Mouse (Mus musculus) forebrain, postnatal 0 days (tissue): ENCODE measurements around the gene Notch4. TPM values are rescaled to one million over a fixed set of nuclear protein-coding genes. Genes with fewer than 3 reads are reported as not detected.
A peak's percentile ranks its signal among the peaks of the same experiment; 100 is the strongest.

Experiments used
- ATAC-seq: fragments of 200-750 bp; cut with Nextera tagmentation; 2 replicates; pipeline ENCODE4 v1.8.0; 2017; ENCODE audit warnings: mild to moderate bottlenecking, moderate library complexity
- DNase-seq: peaks from one replicate; pipeline ENCODE4 v3.0.0-alpha.2; 2015
- H3K27ac ChIP-seq: fragments of 300-500 bp; sonication (generic); 2 replicates; pipeline ENCODE4 v1.5.1; 2014; ENCODE audit warnings: low read depth, mild to moderate bottlenecking, antibody characterized with exemption, low read length, moderate library complexity, mixed read lengths
- H3K27me3 ChIP-seq: fragments of 300-500 bp; sonication (generic); 2 replicates; pipeline ENCODE4 v1.6.1; 2014; ENCODE audit warnings: mild to moderate bottlenecking, low read length, mixed read lengths; ENCODE audit not compliant: insufficient read depth
- H3K36me3 ChIP-seq: fragments of 300-500 bp; sonication (generic); 2 replicates; pipeline ENCODE4 v1.6.1; 2014; ENCODE audit warnings: mild to moderate bottlenecking, moderate library complexity; ENCODE audit not compliant: insufficient read depth
- H3K4me1 ChIP-seq: fragments of 300-500 bp; sonication (generic); 2 replicates; pipeline ENCODE4 v1.6.1; 2014; ENCODE audit warnings: antibody characterized with exemption; ENCODE audit not compliant: insufficient read depth
- H3K4me2 ChIP-seq: fragments of 300-500 bp; sonication (generic); 2 replicates; pipeline ENCODE4 v1.6.1; 2014; ENCODE audit warnings: low read depth, mild to moderate bottlenecking, moderate library complexity
- H3K4me3 ChIP-seq: fragments of 300-500 bp; sonication (generic); 2 replicates; pipeline ENCODE4 v1.5.1; 2014; ENCODE audit warnings: low read depth, low read length, mixed read lengths
- H3K9ac ChIP-seq: fragments of 300-500 bp; sonication (generic); 2 replicates; pipeline ENCODE4 v1.6.1; 2014; ENCODE audit warnings: mild to moderate bottlenecking
- H3K9me3 ChIP-seq: fragments of 300-500 bp; sonication (generic); 2 replicates; pipeline ENCODE4 v1.6.1; 2016; ENCODE audit warnings: low read length
- CTCF ChIP-seq: sonication (generic); IDR thresholded peaks from 2 replicates; pipeline ENCODE4 v1.5.1; 2016; ENCODE audit warnings: antibody characterized with exemption, control low read depth, low read depth
- WGBS: fragments of 180-500 bp; shearing (Covaris S2); extraction: QIAGEN DNeasy Blood & Tissue Kit; methylation state at CpG from one replicate; pipeline ENCODE4 v1.1.7; 2014; 5-methylcytosine and 5-hydroxymethylcytosine counted together
- polyA plus RNA-seq: library from polyadenylated mRNA; unstranded; fragments of >200 nt; fragmentation: Nextera tagmentation; extraction: Ambion mirVana; gene quantifications from 2 replicates; pipeline ENCODE4 v1.2.1, GENCODE M21; 2015
- total RNA-seq: library from RNA; depleted of rRNA; stranded (reverse); fragments of >200 nt; gene quantifications from 2 replicates; pipeline ENCODE4 v1.2.3, GENCODE M21; 2014

The Notch4 gene
- total and polyA plus RNA-seq, 2 experiments from 2014 or later: 5.5 to 16.0 TPM

DNA sequence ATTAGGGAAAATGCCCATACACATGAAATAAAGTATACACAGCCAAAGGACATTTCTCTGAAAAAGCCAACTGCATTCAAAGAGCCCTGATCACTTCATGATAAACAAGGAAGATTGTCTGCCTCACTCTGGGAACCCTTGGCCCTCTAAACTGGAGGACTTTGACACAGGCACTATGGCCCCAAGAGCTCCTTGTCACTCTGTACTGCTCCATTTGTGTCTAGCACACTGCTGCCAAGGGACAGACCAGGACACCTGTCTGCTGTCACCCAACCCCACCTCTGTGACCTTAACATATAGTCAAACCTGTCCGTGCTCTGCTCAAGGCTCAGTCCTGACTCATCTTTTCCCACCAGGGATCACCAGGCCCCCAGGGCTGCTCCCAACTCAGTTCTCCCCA, 17.3 kb upstream of the Notch4 start:
- Histone ChIP-seq H3K9ac (no peak overlapping the region), H3K36me3 (no peaks in the 10 kb centered on the region), H3K27ac (no peak overlapping the region), H3K4me2 (no peak overlapping the region), H3K4me1 (no peaks in the 10 kb centered on the region), H3K4me3 (no peak overlapping the region), H3K27me3 (no peaks in the 10 kb centered on the region), H3K9me3 (no peaks in the 10 kb centered on the region)
- no peak for TF ChIP-seq CTCF
- WGBS: 88% methylated on average over 1 of the region's 1 CpGs
- no peak for ATAC-seq
- DNase-seq: no peak

- Histone ChIP-seq H3K9ac (no peak overlapping the region), H3K4me2 (no peak overlapping the region), H3K4me3 (no peak overlapping the region), H3K27ac (no peak overlapping the region), H3K4me1 (no peaks in the 10 kb centered on the region), H3K9me3 (no peaks in the 10 kb centered on the region), H3K36me3 (no peaks in the 10 kb centered on the region), H3K27me3 (no peaks in the 10 kb centered on the region)
- no peak for ATAC-seq
- WGBS: 97% methylated on average over 4 of the region's 4 CpGs
- no peak for TF ChIP-seq CTCF
- DNase-seq: no peak
Observed at GRCm38 (mm10) chr17:34547601-34548000, 16.5 kb upstream of the Notch4 start.

GRCm38 (mm10) chr17:34549156-34549555, 14.9 kb upstream of the Notch4 start:
- Histone ChIP-seq H3K4me3 (no peak overlapping the region), H3K4me1 (no peaks in the 10 kb centered on the region), H3K9ac (no peak overlapping the region), H3K27me3 (no peaks in the 10 kb centered on the region), H3K4me2 (no peak overlapping the region), H3K36me3 (no peaks in the 10 kb centered on the region), H3K27ac (no peak overlapping the region), H3K9me3 (no peaks in the 10 kb centered on the region)
- ATAC-seq (no peak), DNase-seq (no peak)
- 93% methylated on average over 3 of the region's 3 CpGs for WGBS
- no peak for TF ChIP-seq CTCF

DNA sequence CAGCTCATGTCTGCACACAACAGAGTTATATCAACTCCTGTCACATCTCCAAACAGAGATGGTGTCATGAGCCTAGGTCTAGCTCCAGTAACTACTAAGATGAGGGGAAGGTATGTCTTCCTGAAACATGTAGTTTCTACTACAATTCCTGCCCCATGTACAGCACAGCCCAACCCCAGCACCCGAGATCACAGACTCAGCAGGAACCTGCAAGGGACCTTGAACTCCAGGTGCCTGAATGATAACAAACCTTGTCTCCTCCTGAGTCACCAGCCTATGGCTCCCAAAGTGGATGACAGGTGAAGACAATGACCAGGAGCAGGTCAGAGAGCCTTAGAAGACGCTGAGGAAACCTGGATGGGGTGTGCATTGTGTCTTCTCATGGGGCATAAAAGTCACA, 14.2 kb upstream of the Notch4 start:
- ATAC-seq (no peak), DNase-seq (no peak)
- Histone ChIP-seq H3K4me1 (no peaks in the 10 kb centered on the region), H3K4me3 (no peak overlapping the region), H3K9me3 (no peaks in the 10 kb centered on the region), H3K36me3 (no peaks in the 10 kb centered on the region), H3K9ac (no peak overlapping the region), H3K27me3 (no peaks in the 10 kb centered on the region), H3K27ac (no peak overlapping the region), H3K4me2 (no peak overlapping the region)
- WGBS: 86% methylated on average over 2 of the region's 2 CpGs
- no peak for TF ChIP-seq CTCF

- Histone ChIP-seq H3K4me2 (no peak overlapping the region), H3K27me3 (no peaks in the 10 kb centered on the region), H3K36me3 (no peaks in the 10 kb centered on the region), H3K27ac (no peak overlapping the region), H3K9ac (no peak overlapping the region), H3K4me3 (no peak overlapping the region), H3K4me1 (no peaks in the 10 kb centered on the region), H3K9me3 (no peaks in the 10 kb centered on the region)
- 23% methylated on average over 5 of the region's 5 CpGs for WGBS
- ATAC-seq (no peak), DNase-seq (peak; percentile 52)
- peak; percentile 87 for TF ChIP-seq CTCF
Observed at GRCm38 (mm10) chr17:34555483-34555882, 8.6 kb upstream of the Notch4 start.

GRCm38 (mm10) chr17:34556406-34556805, 7.7 kb upstream of the Notch4 start:
- Histone ChIP-seq H3K4me3 (no peak overlapping the region), H3K27me3 (no peaks in the 10 kb centered on the region), H3K27ac (no peak overlapping the region), H3K36me3 (no peaks in the 10 kb centered on the region), H3K9me3 (no peaks in the 10 kb centered on the region), H3K9ac (no peak overlapping the region), H3K4me2 (no peak overlapping the region), H3K4me1 (no peaks in the 10 kb centered on the region)
- TF ChIP-seq CTCF: no peak
- ATAC-seq (no peak), DNase-seq (no peak)
- WGBS: 82% methylated on average over 8 of the region's 8 CpGs

- no peak for DNase-seq
- no peaks in the 10 kb centered on the region for H3K27me3 ChIP-seq
- H3K4me3 ChIP-seq: no peak overlapping the region
- no peak overlapping the region for H3K4me2 ChIP-seq
- no peaks in the 10 kb centered on the region for H3K9me3 ChIP-seq
- WGBS: 83% methylated on average over 11 of the region's 11 CpGs
- no peaks in the 10 kb centered on the region for H3K4me1 ChIP-seq
- TF ChIP-seq CTCF: no peak
- ATAC-seq: no peak
- H3K36me3 ChIP-seq: no peaks in the 10 kb centered on the region
- no peak overlapping the region for H3K27ac ChIP-seq
- H3K9ac ChIP-seq: no peak overlapping the region
Observed at GRCm38 (mm10) chr17:34557411-34557810, 6.7 kb upstream of the Notch4 start.

GRCm38 (mm10) chr17:34559116-34559515, 5.0 kb upstream of the Notch4 start:
- WGBS: 77% methylated on average over 7 of the region's 7 CpGs
- H3K4me1 ChIP-seq: no peaks in the 10 kb centered on the region
- DNase-seq (no peak), ATAC-seq (no peak)
- no peak overlapping the region for H3K27ac ChIP-seq
- no peaks in the 10 kb centered on the region for H3K36me3 ChIP-seq
- H3K9ac ChIP-seq: no peak overlapping the region
- H3K27me3 ChIP-seq: no peaks in the 10 kb centered on the region
- TF ChIP-seq CTCF: no peak
- H3K9me3 ChIP-seq: no peaks in the 10 kb centered on the region
- H3K4me3 ChIP-seq: no peak overlapping the region
- no peak overlapping the region for H3K4me2 ChIP-seq
